Mouse (Mus musculus) erythroblast, embryonic 14.5 days (primary cell): ENCODE measurements around the gene Tmco1. TPM values are rescaled to one million over a fixed set of nuclear protein-coding genes. Genes with fewer than 3 reads are reported as not detected.

ENCODE experiments used
- H3K27me3 ChIP-seq: 2 replicates; pipeline ENCODE4 v1.6.1; 2012; ENCODE audit warnings: inconsistent platforms; ENCODE audit not compliant: control insufficient read depth
- H3K36me3 ChIP-seq: 2 replicates; pipeline ENCODE4 v1.6.1; 2012; ENCODE audit warnings: mild to moderate bottlenecking, inconsistent platforms; ENCODE audit not compliant: control insufficient read depth
- H3K4me1 ChIP-seq: 2 replicates; pipeline ENCODE4 v1.6.1; 2012; ENCODE audit warnings: inconsistent platforms; ENCODE audit not compliant: control insufficient read depth
- H3K4me3 ChIP-seq: replicated peaks from 2 replicates; pipeline ENCODE3; 2012; ENCODE audit warnings: moderate library complexity, mild to moderate bottlenecking, inconsistent platforms
- H3K9me3 ChIP-seq: 2 replicates; pipeline ENCODE4 v1.6.1; 2012; ENCODE audit warnings: low read length, inconsistent platforms, mixed read lengths; ENCODE audit not compliant: control insufficient read depth
- GATA1 ChIP-seq: IDR thresholded peaks from 2 replicates; pipeline ENCODE4 v1.6.1; 2012; ENCODE audit warnings: low read length, inconsistent platforms, mixed read lengths
- TAL1 ChIP-seq: IDR thresholded peaks from 3 replicates; pipeline ENCODE4 v1.6.1; 2012; ENCODE audit warnings: low read length, inconsistent platforms, mixed read lengths
- polyA plus RNA-seq: library from polyadenylated mRNA; stranded (reverse); fragments of >175 nt; gene quantifications from 2 replicates; pipeline ENCODE4 v1.2.3, GENCODE M21; 2012

Gene Tmco1
- polyA plus RNA-seq, 1 experiment = 2.5 TPM

GRCm38 (mm10) chr1:167270342-167271111, 37.7 kb upstream of the Tmco1 start:
- Histone ChIP-seq H3K36me3 (peaks cover 11% of the 10 kb centered on the region), H3K4me3 (peak overlapping the region; percentile 27)

DNA sequence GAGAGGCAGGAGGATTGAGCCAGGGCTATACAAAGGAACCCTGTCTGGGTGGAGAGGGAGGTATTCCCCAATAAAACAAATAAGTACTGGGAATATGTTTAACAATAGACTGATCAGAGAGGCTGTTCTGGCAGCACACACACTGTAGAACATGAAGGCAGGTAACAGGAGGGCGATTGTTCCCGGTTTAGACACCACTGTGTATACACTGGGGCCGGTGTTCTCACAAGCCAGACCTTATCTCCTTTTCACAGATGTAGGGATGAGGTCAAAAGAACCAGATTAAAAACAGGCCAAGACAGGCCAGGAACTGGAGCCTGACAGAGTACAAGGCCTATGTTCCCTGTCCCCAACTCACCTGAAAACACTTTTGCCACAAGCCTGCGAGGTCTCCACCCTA, 36.9 kb upstream of the Tmco1 start:
- H3K36me3 ChIP-seq = peaks cover 11% of the 10 kb centered on the region
- H3K9me3 ChIP-seq = no peaks in the 10 kb centered on the region
- peak; percentile 64 for TF ChIP-seq GATA1
- peak; percentile 65 for TF ChIP-seq TAL1
- H3K4me1 ChIP-seq = peaks cover 76% of the 10 kb centered on the region
- peak overlapping the region; percentile 27 for H3K4me3 ChIP-seq
- no peaks in the 10 kb centered on the region for H3K27me3 ChIP-seq

More at GRCm38 (mm10) chr1:167270342-167271111, 37.7 kb upstream of the Tmco1 start:
- Histone ChIP-seq H3K4me1 (peaks cover 76% of the 10 kb centered on the region), H3K27me3 (no peaks in the 10 kb centered on the region), H3K9me3 (no peaks in the 10 kb centered on the region)
- TF ChIP-seq GATA1 (no peak), TAL1 (no peak)

DNA sequence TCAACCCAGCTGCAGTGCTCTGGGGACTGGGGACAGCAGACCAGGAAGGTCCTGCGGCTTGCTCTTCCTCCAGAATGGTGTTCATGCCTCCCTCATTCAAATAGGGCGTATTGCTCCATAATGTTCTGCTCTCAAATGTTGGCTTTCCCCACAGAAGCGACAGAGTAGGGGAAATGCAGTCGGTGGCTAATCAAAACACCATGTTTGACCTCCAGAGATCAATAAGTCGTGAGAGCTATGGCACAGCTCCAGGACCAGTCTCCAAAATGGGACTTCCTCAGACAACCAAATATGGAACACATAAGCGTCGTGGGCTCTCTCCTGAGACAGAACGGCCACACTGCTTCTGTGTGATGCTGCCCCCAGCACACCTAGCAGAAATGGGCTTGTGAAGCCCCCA, 36.3 kb upstream of the Tmco1 start:
- Histone ChIP-seq H3K27me3 (no peaks in the 10 kb centered on the region), H3K4me1 (peaks cover 80% of the 10 kb centered on the region), H3K36me3 (peaks cover 13% of the 10 kb centered on the region), H3K9me3 (no peaks in the 10 kb centered on the region), H3K4me3 (peak overlapping the region; percentile 27)
- TF ChIP-seq GATA1 (no peak), TAL1 (no peak)

- H3K27me3 ChIP-seq = no peaks in the 10 kb centered on the region
- TF ChIP-seq TAL1 = no peak
- TF ChIP-seq GATA1 = no peak
- no peaks in the 10 kb centered on the region for H3K9me3 ChIP-seq
- peaks cover 10% of the 10 kb centered on the region for H3K36me3 ChIP-seq
- peaks cover 74% of the 10 kb centered on the region for H3K4me1 ChIP-seq
- H3K4me3 ChIP-seq = peak overlapping the region; percentile 53
These were observed 34.6 kb upstream of the Tmco1 start for GRCm38 (mm10) chr1:167273380-167274163.

DNA sequence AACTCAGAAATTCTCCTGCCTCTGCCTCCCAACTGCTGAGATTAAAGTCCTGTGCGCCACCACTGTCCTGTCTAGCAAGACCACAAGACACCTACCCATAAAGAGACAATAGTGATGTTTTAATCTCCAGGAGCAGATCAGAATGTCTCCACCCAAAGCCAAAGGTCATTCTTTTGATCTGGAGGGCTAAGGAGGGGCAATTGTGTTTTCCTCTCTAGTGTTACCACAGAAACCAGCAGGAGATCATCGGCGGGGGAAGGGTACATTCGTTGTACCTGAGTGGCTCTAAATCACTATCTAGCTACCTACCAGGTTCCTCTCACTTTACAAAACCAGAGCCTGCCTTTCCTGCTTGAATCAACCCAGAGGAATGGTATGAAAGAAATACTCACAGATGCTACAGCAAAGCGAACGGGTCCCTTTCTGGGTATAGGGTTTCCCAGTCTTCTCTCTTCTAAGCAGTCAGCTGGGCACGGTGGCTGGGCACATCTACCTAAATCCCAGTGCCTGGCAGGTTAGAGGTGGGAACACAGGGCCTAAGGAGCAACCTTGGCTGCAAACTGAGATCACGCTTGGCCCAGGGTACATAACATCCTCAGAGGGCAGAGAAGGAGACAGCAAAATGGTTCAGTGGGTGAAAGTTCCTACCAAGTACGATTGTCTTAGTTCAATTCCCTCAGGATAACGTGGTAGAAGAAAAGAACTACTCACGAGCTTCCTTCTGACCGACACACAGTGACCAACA, 33.4 kb upstream of the Tmco1 start:
- H3K9me3 ChIP-seq = no peaks in the 10 kb centered on the region
- no peak overlapping the region for H3K4me3 ChIP-seq
- peaks cover 14% of the 10 kb centered on the region for H3K36me3 ChIP-seq
- H3K4me1 ChIP-seq = peaks cover 70% of the 10 kb centered on the region
- no peak for TF ChIP-seq TAL1
- TF ChIP-seq GATA1 = no peak
- H3K27me3 ChIP-seq = no peaks in the 10 kb centered on the region

GRCm38 (mm10) chr1:167278395-167278794, 29.8 kb upstream of the Tmco1 start:
- Histone ChIP-seq H3K27me3 (no peaks in the 10 kb centered on the region), H3K4me3 (no peak overlapping the region), H3K9me3 (no peaks in the 10 kb centered on the region), H3K36me3 (peaks cover 19% of the 10 kb centered on the region), H3K4me1 (peaks cover 65% of the 10 kb centered on the region)
- TF ChIP-seq TAL1 = no peak
- no peak for TF ChIP-seq GATA1

DNA sequence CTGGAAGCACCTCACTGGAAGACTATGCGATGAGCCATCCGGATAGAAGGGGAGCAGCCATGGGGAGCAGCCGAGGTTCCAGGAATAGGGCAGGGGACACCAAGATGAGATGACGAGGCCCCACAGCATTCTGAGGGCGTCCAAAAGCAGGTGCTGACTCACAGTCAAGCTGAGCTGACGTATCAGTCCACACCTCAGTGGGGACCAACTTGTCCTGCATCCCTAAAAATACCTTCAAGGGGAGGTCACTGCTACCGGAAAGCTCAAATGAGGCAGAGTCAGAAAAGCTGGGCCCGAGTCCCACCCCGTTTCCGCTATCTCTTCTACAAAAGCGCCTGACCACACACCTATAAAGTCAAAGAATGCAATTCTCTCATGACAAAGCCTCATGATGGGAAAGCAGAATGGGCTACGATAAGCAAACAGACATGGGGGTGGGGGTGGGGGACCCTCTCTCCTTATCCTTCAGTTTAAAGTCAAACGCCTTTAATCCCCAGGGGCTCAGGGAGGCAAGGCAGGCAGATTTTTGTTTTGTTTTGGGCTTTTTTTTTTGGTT, 28.9 kb upstream of the Tmco1 start:
- Histone ChIP-seq H3K4me3 (no peak overlapping the region), H3K4me1 (peaks cover 65% of the 10 kb centered on the region), H3K27me3 (no peaks in the 10 kb centered on the region), H3K9me3 (no peaks in the 10 kb centered on the region), H3K36me3 (peaks cover 17% of the 10 kb centered on the region)
- no peak for TF ChIP-seq GATA1

DNA sequence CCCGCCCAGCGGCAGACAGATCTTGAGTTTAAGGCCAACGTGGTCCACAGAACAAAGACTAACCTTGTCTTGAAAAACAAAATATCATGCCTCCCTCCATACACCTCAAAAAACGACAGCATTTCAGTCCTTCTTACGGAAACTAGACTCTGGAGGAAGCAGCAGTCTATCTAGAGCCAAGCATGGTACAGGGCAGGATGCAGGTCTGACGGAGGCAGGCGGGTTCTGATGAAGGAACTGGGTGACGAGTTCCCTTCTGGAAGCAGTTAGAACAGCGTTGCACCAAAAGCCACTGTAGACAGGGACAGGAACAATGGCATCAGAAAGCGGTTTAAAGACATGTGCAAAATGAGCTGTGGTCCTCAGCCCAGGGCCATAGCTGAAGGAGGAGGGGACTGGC, 28.1 kb upstream of the Tmco1 start:
- H3K27me3 ChIP-seq = peaks cover under 1% of the 10 kb centered on the region; the same call in 1 of the 2 replicates
- H3K4me3 ChIP-seq = no peak overlapping the region
- peaks cover 65% of the 10 kb centered on the region for H3K4me1 ChIP-seq
- H3K36me3 ChIP-seq = peaks cover 17% of the 10 kb centered on the region
- TF ChIP-seq TAL1 = no peak
- no peak for TF ChIP-seq GATA1
- H3K9me3 ChIP-seq = no peaks in the 10 kb centered on the region

DNA sequence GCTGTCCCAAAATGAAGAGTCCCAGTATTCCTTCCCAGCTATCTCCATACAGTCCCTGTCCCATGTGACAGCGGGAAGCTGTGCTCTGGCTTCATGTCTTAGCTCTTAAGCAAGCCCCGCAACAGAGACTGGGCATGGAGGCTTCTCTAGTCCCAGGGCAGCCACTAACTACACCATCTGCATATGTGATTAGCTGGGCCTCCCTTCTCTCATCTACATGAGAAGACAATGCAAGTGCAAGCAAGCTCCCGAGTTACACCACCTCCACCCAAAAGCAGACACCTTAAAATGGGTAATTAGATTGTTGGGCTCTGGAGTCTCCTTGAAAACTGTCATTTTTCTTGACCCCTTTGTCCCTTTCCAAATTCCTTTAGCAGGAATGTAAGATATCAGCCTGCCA, 26.1 kb upstream of the Tmco1 start:
- Histone ChIP-seq H3K27me3 (peaks cover 21% of the 10 kb centered on the region), H3K4me3 (peak overlapping the region; percentile 19), H3K36me3 (peaks cover 14% of the 10 kb centered on the region), H3K4me1 (peaks cover 69% of the 10 kb centered on the region), H3K9me3 (no peaks in the 10 kb centered on the region)
- TF ChIP-seq GATA1 (no peak), TAL1 (no peak)
